In the genomic region with DNA sequence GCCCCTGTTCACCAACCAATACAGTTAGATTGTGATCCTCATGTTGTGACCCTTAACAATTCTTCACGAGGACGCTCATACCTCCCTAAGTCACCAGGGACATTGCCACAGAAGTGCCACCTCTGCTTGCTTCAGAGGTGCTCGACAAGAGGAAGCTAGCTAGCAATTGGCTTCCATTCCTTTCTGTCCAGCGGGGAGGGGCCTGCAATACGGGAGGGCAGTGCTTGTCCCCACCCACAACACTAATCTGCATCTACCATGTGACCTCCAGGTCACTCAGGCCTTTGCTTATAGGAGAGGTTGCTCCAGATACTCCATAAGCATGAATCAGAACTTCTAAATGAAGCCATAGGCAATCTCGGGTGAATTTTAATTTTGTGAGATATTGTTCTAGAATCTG, we compare ENCODE assay signal across 23 mouse cellular contexts. TPM values are rescaled to one million over a fixed set of nuclear protein-coding genes. Genes with fewer than 3 reads are reported as not detected.
"Had no signal": no experiment of that assay in that cellular context is flagged by ENCODE, and none has a peak within 500 bp of the region (broad histone marks: within the 10 kb centered on the region; RNA-seq: fewer than 3 reads in every experiment).

No protein-coding gene starts in this region.

- H3K27ac ChIP-seq: limb, embryonic 12.5 days; limb, embryonic 15.5 days; liver, embryonic 14.5 days; midbrain, embryonic 13.5 days; neural tube, embryonic 13.5 days; stomach, embryonic 15.5 days had no signal

- ATAC-seq: intestine, embryonic 16.5 days; lung, postnatal 0 days; midbrain, embryonic 13.5 days; midbrain, embryonic 16.5 days had no signal

- H3K4me2 ChIP-seq: limb, embryonic 12.5 days; limb, embryonic 15.5 days; lung, embryonic 14.5 days; midbrain, embryonic 13.5 days; neural tube, embryonic 13.5 days; stomach, embryonic 15.5 days had no signal

- H3K9ac ChIP-seq: limb, embryonic 12.5 days; limb, embryonic 15.5 days; liver, embryonic 14.5 days; lung, embryonic 14.5 days; midbrain, embryonic 13.5 days; neural tube, embryonic 13.5 days; stomach, embryonic 15.5 days had no signal

- DNase-seq: kidney, adult 18-20 months; kidney, adult 9 months; kidney, postnatal 14 days; kidney, postnatal 4 days; left cerebral cortex, postnatal 4 days; lung, embryonic 14.5 days; retina, postnatal 1 day; right cerebral cortex, postnatal 25 days; spleen, adult 18-20 months; thymus, adult 18-20 months; thymus, postnatal 4 days had no signal

- H3K9me3 ChIP-seq: limb, embryonic 15.5 days; midbrain, embryonic 13.5 days; stomach, embryonic 15.5 days had no signal

- H3K4me3 ChIP-seq: limb, embryonic 12.5 days; limb, embryonic 15.5 days; midbrain, embryonic 13.5 days; myocyte; neural tube, embryonic 13.5 days; stomach, embryonic 15.5 days had no signal

- H3K36me3 ChIP-seq: limb, embryonic 12.5 days; limb, embryonic 15.5 days; midbrain, embryonic 13.5 days; neural tube, embryonic 13.5 days; stomach, embryonic 15.5 days had no signal

RNA-seq across cellular contexts. Expression of a gene that starts 5.0 kb away (rescaled TPM):
- total RNA-seq: megakaryocyte-erythroid progenitor cell, adult 5-6 weeks; monocyte, adult 5-6 weeks had no signal
